Mouse (Mus musculus) forebrain, embryonic 16.5 days (tissue): ENCODE measurements around the gene Klre1. TPM values are rescaled to one million over a fixed set of nuclear protein-coding genes. Genes with fewer than 3 reads are reported as not detected.

Source experiments
- ATAC-seq: fragments of 200-750 bp; cut with Nextera tagmentation; 2 replicates; pipeline ENCODE4 v1.8.0; 2017; ENCODE audit warnings: mild to moderate bottlenecking, moderate library complexity
- H3K27ac ChIP-seq: fragments of 300-500 bp; sonication (generic); 2 replicates; pipeline ENCODE4 v1.5.1; 2014; ENCODE audit warnings: low read length, control low read depth
- H3K27me3 ChIP-seq: fragments of 300-500 bp; sonication (generic); replicated peaks from 2 replicates; pipeline ENCODE4 v1.6.1; 2014; ENCODE audit warnings: low read length; ENCODE audit not compliant: control insufficient read depth, insufficient read depth
- H3K36me3 ChIP-seq: fragments of 300-500 bp; sonication (generic); 2 replicates; pipeline ENCODE4 v1.6.1; 2014; ENCODE audit not compliant: control insufficient read depth, insufficient read depth
- H3K4me1 ChIP-seq: fragments of 300-500 bp; sonication (generic); replicated peaks from 2 replicates; pipeline ENCODE4 v1.6.1; 2014; ENCODE audit warnings: low read length; ENCODE audit not compliant: control insufficient read depth, insufficient read depth
- H3K4me2 ChIP-seq: fragments of 300-500 bp; sonication (generic); 2 replicates; pipeline ENCODE4 v1.6.1; 2014; ENCODE audit warnings: mild to moderate bottlenecking, low read length, control low read depth
- H3K4me3 ChIP-seq: fragments of 300-500 bp; sonication (generic); replicated peaks from 2 replicates; pipeline ENCODE4 v1.5.1; 2014; ENCODE audit warnings: mild to moderate bottlenecking, low read length, control low read depth
- H3K9ac ChIP-seq: fragments of 300-500 bp; sonication (generic); replicated peaks from 2 replicates; pipeline ENCODE4 v1.6.1; 2014; ENCODE audit warnings: low read depth, low read length, control low read depth
- H3K9me3 ChIP-seq: fragments of 300-500 bp; sonication (generic); 2 replicates; pipeline ENCODE4 v1.6.1; 2016; ENCODE audit warnings: low read length; ENCODE audit not compliant: control insufficient read depth
- whole genome bisulfite sequencing: fragments of 180-500 bp; shearing (Covaris S2); extraction: QIAGEN DNeasy Blood & Tissue Kit; methylation state at CpG from one replicate; pipeline ENCODE4 v1.1.7; 2014; 5-methylcytosine and 5-hydroxymethylcytosine counted together
- polyA plus RNA-seq: library from polyadenylated mRNA; unstranded; fragments of >200 nt; fragmentation: Nextera tagmentation; extraction: Ambion mirVana; gene quantifications from 2 replicates; pipeline ENCODE4 v1.2.1, GENCODE M21; 2015

Gene Klre1
- polyA plus RNA-seq, 1 experiment from 2014 or later, result not detected

DNA sequence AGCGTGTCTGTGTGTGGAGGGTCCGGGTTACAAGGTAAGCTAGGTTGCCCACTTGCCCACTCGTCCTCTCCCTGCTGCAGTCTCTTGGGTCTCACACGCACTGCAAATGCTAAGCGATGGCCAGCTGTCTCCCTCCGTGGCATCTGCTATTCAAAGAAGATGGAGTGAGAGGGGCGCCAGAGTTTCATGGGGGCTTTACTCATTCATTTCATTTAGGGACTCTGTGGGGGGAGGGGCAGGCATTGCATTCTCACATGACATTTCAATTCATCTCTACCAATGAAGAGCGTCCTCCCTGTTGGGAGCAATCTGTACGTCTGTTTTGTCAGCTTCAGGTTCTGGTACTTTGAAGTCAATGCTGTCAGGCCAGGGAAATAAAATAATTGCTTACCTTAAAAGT, 35.8 kb upstream of the Klre1 start:
- Histone ChIP-seq H3K27ac (no peak overlapping the region), H3K4me2 (no peak overlapping the region), H3K9ac (no peak overlapping the region), H3K36me3 (peaks cover 36% of the 10 kb centered on the region), H3K4me1 (peaks cover 4% of the 10 kb centered on the region; the same call in 1 of the 2 replicates), H3K9me3 (no peaks in the 10 kb centered on the region), H3K4me3 (no peak overlapping the region), H3K27me3 (no peaks in the 10 kb centered on the region)
- WGBS, result 69% methylated on average over 9 of the region's 9 CpGs
- no peak for ATAC-seq

- H3K4me1 ChIP-seq, result peaks cover 4% of the 10 kb centered on the region; the same call in 1 of the 2 replicates
- no peaks in the 10 kb centered on the region for H3K9me3 ChIP-seq
- peaks cover 36% of the 10 kb centered on the region for H3K36me3 ChIP-seq
- H3K9ac ChIP-seq, result no peak overlapping the region
- 93% methylated on average over 3 of the region's 3 CpGs for WGBS
- H3K4me2 ChIP-seq, result no peak overlapping the region
- no peak for ATAC-seq
- no peak overlapping the region for H3K4me3 ChIP-seq
- H3K27ac ChIP-seq, result no peak overlapping the region
- H3K27me3 ChIP-seq, result no peaks in the 10 kb centered on the region
Observed at GRCm38 (mm10) chr6:129542540-129542939, 35.2 kb upstream of the Klre1 start.

GRCm38 (mm10) chr6:129543709-129544606, 33.7 kb upstream of the Klre1 start:
- Histone ChIP-seq H3K9me3 (no peaks in the 10 kb centered on the region), H3K9ac (no peak overlapping the region), H3K4me1 (peaks cover 4% of the 10 kb centered on the region; the same call in 1 of the 2 replicates), H3K4me2 (no peak overlapping the region), H3K36me3 (peaks cover 28% of the 10 kb centered on the region), H3K27ac (no peak overlapping the region), H3K27me3 (no peaks in the 10 kb centered on the region), H3K4me3 (no peak overlapping the region)
- peak; percentile 85 for ATAC-seq
- WGBS, result 59% methylated on average over 6 of the region's 6 CpGs

- H3K4me2 ChIP-seq, result no peak overlapping the region
- peaks cover 4% of the 10 kb centered on the region; the same call in 1 of the 2 replicates for H3K4me1 ChIP-seq
- ATAC-seq, result no peak
- no peaks in the 10 kb centered on the region for H3K9me3 ChIP-seq
- 83% methylated on average over 2 of the region's 2 CpGs for WGBS
- H3K4me3 ChIP-seq, result no peak overlapping the region
- no peak overlapping the region for H3K27ac ChIP-seq
- H3K36me3 ChIP-seq, result peaks cover 4% of the 10 kb centered on the region; the same call in 1 of the 2 replicates
- H3K9ac ChIP-seq, result no peak overlapping the region
- H3K27me3 ChIP-seq, result no peaks in the 10 kb centered on the region
Observed at GRCm38 (mm10) chr6:129547277-129547676, 30.4 kb upstream of the Klre1 start.

GRCm38 (mm10) chr6:129548009-129548408, 29.7 kb upstream of the Klre1 start:
- Histone ChIP-seq H3K9me3 (no peaks in the 10 kb centered on the region), H3K27ac (no peak overlapping the region), H3K27me3 (no peaks in the 10 kb centered on the region), H3K4me3 (no peak overlapping the region), H3K9ac (no peak overlapping the region), H3K4me1 (peaks cover 4% of the 10 kb centered on the region; the same call in 1 of the 2 replicates), H3K4me2 (no peak overlapping the region), H3K36me3 (no peaks in the 10 kb centered on the region)
- WGBS, result 77% methylated on average over 3 of the region's 3 CpGs
- no peak for ATAC-seq

DNA sequence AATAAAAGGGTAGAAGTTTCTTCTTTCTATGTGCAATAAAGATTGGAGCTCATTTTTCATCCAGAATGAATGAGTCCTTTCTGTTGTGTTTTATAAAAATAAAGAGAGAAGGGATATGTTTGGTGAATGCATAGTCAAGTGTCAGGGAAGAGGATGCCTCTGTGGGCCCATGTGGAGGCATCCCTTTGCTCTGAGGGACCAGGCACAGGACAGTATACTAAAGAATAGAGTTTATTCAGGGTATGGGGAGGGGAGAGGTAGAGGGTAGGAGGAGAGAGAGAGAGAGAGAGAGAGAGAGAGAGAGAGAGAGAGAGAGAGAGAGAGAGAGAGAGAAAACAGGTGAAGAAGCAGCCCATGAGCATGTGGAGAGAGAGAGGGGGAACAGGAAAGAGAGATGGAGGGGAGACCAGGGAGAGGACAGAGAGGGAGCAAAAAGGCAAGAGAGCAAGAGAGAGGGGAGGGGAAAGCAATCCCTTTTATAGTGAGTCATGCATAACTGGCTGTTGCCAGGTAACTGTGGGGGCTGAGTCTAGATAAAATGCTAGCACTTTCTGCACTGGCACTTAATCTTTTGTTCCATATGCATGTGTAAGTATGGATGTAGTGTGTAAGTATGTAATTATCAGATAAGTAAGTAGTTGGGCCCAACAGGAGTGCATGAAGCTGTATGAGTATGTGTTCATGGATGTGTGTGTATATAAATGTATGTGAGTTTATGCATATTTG, 20.2 kb upstream of the Klre1 start:
- no peaks in the 10 kb centered on the region for H3K27me3 ChIP-seq
- 0 out of 2 replicates have a peak, but pooled peaks cover 2% of the 10 kb centered on the region for H3K4me1 ChIP-seq
- H3K36me3 ChIP-seq, result no peaks in the 10 kb centered on the region
- no peaks in the 10 kb centered on the region for H3K9me3 ChIP-seq
- H3K9ac ChIP-seq, result no peak overlapping the region
- no peak overlapping the region for H3K27ac ChIP-seq
- H3K4me2 ChIP-seq, result no peak overlapping the region
- ATAC-seq, result peak; percentile 61
- H3K4me3 ChIP-seq, result no peak overlapping the region

GRCm38 (mm10) chr6:129558946-129559640, 18.6 kb upstream of the Klre1 start:
- Histone ChIP-seq H3K4me2 (no peak overlapping the region), H3K27me3 (no peaks in the 10 kb centered on the region), H3K4me1 (0 out of 2 replicates have a peak, but pooled peaks cover 2% of the 10 kb centered on the region), H3K9ac (no peak overlapping the region), H3K4me3 (no peak overlapping the region), H3K27ac (no peak overlapping the region), H3K36me3 (no peaks in the 10 kb centered on the region), H3K9me3 (no peaks in the 10 kb centered on the region)
- peak; percentile 89 for ATAC-seq
- WGBS, result 15% methylated on average over 12 of the region's 12 CpGs

- Histone ChIP-seq H3K9me3 (no peaks in the 10 kb centered on the region), H3K4me2 (no peak overlapping the region), H3K9ac (no peak overlapping the region), H3K36me3 (no peaks in the 10 kb centered on the region), H3K27ac (no peak overlapping the region), H3K27me3 (no peaks in the 10 kb centered on the region), H3K4me1 (0 out of 2 replicates have a peak, but pooled peaks cover 2% of the 10 kb centered on the region), H3K4me3 (no peak overlapping the region)
- 61% methylated on average over 4 of the region's 4 CpGs for WGBS
- peak; percentile 37; the same call in 1 of the 2 replicates for ATAC-seq
Observed at GRCm38 (mm10) chr6:129559641-129560027, 18.1 kb upstream of the Klre1 start.

DNA sequence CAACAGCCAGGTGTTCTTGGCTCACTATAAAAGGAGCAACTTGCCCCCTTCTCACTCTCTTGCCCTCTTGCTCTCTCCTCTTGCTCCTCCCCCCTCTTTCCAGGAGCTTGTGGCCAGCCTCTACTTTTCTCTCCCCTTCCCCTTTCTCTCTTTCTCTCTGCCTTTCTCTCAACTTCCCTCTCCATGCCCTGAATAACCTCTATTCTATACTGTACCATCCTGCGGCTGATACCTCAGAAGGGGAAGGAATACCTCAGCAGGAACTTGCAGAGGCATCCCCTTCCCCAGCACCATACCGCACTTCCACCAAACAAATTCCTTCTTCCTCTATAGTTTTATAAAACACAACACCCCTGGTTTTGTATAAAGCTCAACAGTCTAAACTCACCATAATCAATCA, 12.4 kb upstream of the Klre1 start:
- WGBS, result 82% methylated on average over 2 of the region's 2 CpGs
- Histone ChIP-seq H3K27me3 (no peaks in the 10 kb centered on the region), H3K4me2 (no peak overlapping the region), H3K9ac (no peak overlapping the region), H3K36me3 (no peaks in the 10 kb centered on the region), H3K9me3 (no peaks in the 10 kb centered on the region), H3K4me3 (no peak overlapping the region), H3K4me1 (no peaks in the 10 kb centered on the region), H3K27ac (no peak overlapping the region)
- ATAC-seq, result no peak
